Mouse (Mus musculus): Measurements from ENCODE around the gene Shmt1. TPM values are rescaled to one million over a fixed set of nuclear protein-coding genes. Genes with fewer than 3 reads are reported as not detected.

The Shmt1 gene
- polyA plus RNA-seq, 1 experiment from 2014 or later: 18.4 TPM

DNA sequence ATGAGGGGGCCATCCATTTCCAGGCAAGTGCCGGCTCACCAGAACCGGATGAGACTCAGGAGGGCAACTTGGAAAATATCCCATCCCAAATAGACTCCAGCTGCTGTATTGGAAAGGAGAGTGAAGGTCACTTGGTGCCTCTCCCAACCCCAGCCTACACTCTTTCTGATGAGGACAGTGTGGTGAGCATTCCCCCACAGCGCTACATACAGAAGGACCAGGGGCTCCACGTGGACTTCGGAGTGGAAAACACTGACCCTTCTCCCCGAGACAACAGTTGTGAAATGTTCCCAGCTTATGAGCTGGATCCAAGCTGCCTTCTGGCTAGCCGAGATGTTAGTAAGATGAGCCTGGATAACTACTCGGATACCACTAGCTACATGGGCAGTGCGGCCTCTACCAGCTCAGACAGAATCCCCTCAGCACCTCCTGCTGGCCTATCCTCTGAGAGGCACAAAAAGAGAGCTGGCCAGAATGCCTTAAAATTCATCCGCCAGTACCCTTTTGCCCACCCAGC, 31.8 kb downstream of the Shmt1 start:
- H3K27ac ChIP-seq (ENCODE audit: low read length): no peak overlapping the region
- H3K9me3 ChIP-seq (ENCODE audit: low read length): no peaks in the 10 kb centered on the region
- WGBS: 77% methylated on average over 10 of the region's 10 CpGs
- peak; percentile 38 for DNase-seq (ENCODE audit: low spot score)
- H3K9ac ChIP-seq (replicated peaks; ENCODE audit: low read depth): 0 out of 2 replicates have a peak overlapping the region, but pooled peaks have one; percentile 8
- no peak for TF ChIP-seq EP300 (IDR thresholded peaks at IDR 0.05)
- no peak for TF ChIP-seq CTCF (IDR thresholded peaks at IDR 0.05)
- H3K4me3 ChIP-seq (ENCODE audit: low read depth, low read length): peak overlapping the region; percentile 15
- H3K27me3 ChIP-seq (replicated peaks; ENCODE audit: insufficient read depth, low read length): no peaks in the 10 kb centered on the region
- peaks cover 10% of the 10 kb centered on the region for H3K36me3 ChIP-seq (ENCODE audit: insufficient read depth, low read length)
- peak overlapping the region; percentile 48 for H3K4me2 ChIP-seq (replicated peaks; ENCODE audit: low read depth, low read length)
- no peak for ATAC-seq
- H3K4me1 ChIP-seq (ENCODE audit: insufficient read depth, low read depth, low read length): peaks cover 59% of the 10 kb centered on the region

DNA sequence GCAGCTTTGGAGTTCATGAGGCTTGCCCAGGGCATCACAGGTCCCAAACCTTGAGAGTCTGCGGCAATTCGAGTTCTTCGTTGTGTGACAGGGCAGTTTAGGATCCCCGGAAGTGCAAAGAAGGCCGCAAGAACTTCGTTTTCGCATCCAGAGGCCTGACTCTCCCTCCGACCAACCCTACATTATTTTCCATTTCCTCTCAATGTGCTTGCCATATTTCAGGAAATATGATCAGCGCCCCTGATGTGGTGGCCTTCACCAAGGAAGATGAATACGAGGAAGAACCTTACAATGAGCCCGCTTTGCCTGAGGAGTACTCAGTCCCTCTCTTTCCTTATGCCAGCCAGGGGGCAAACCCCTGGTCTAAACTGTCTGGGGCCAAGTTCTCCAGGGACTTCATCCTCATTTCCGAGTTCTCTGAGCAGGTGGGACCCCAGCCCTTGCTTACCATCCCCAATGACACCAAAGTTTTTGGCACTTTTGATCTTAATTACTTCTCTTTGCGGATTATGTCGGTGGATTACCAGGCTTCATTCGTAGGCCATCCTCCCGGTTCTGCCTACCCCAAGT, 33.6 kb downstream of the Shmt1 start:
- H3K9me3 ChIP-seq (ENCODE audit: low read length): no peaks in the 10 kb centered on the region
- no peak for TF ChIP-seq EP300 (IDR thresholded peaks at IDR 0.05)
- no peak for TF ChIP-seq CTCF (IDR thresholded peaks at IDR 0.05)
- peak overlapping the region; percentile 69 for H3K9ac ChIP-seq (replicated peaks; ENCODE audit: low read depth)
- WGBS: 24% methylated on average over 16 of the region's 16 CpGs
- H3K4me1 ChIP-seq (ENCODE audit: insufficient read depth, low read depth, low read length): peaks cover 59% of the 10 kb centered on the region
- H3K27ac ChIP-seq (ENCODE audit: low read length): peak overlapping the region; percentile 78
- peak overlapping the region; percentile 71 for H3K4me3 ChIP-seq (ENCODE audit: low read depth, low read length)
- H3K4me2 ChIP-seq (replicated peaks; ENCODE audit: low read depth, low read length): peak overlapping the region; percentile 70
- DNase-seq (ENCODE audit: low spot score) (peak; percentile 15), ATAC-seq (no peak)
- no peaks in the 10 kb centered on the region for H3K27me3 ChIP-seq (replicated peaks; ENCODE audit: insufficient read depth, low read length)
- no peaks in the 10 kb centered on the region; the same call in 1 of the 2 replicates for H3K36me3 ChIP-seq (ENCODE audit: insufficient read depth, low read length)

DNA sequence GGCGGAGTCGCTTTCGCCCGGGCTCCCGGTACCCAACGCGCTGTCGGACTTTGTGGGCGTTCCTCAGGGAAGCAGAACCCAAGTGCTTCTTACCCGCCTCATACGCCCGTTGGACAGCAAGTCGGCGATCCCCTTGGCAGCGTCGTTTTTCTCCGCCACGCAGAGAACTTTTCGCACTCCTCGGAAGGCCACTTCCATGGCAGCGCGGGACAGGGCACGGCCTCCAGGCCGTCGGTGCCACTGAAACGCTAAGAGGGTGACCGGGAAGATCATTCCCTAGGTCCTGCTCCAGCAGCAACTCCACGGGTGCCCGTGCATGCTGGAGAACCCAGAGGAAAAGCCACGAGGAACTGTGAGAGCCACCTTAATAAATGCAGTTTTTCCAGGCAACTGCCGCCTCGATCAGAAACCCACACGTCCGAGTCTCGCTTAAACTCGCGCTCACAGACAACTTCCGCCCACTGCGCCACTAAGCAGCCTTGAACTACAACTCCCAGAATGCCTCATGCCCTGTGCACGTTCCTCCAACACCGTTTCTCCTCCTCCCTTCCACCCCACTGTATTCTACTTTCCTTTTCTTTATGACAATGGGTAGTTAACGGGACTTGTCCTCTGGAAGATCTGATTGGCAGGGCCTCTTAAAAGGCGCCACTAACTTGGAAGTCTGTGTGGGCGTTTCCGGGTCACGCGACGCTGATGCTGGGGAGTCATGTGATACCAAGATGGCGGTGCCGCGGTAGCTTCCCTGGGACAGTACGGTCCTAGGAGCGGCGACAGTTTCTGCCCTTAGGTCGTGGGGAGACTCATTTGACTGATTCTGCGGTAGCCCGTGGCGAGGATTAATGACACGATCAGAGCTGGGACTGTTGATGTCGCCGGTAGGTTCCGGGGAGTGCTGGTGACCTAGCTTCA, 34.4 kb downstream of the Shmt1 start, which contains the start of the genes Top3a and Smcr8:
Gene Top3a (minus strand): TSS at position 537 of the 912 bp plus-strand sequence.
Gene Smcr8 (plus strand): TSS at position 696 of the 912 bp plus-strand sequence.
- Histone ChIP-seq H3K9me3 (ENCODE audit: low read length) (no peaks in the 10 kb centered on the region), H3K4me3 (ENCODE audit: low read depth, low read length) (peak within 1 kb of the TSS; percentile 71), H3K9ac (replicated peaks; ENCODE audit: low read depth) (peak within 1 kb of the TSS; percentile 69), H3K4me1 (ENCODE audit: insufficient read depth, low read depth, low read length) (peaks cover 52% of the 10 kb centered on the region), H3K27ac (ENCODE audit: low read length) (peak within 1 kb of the TSS; percentile 78), H3K36me3 (ENCODE audit: insufficient read depth, low read length) (no peaks in the 10 kb centered on the region; the same call in 1 of the 2 replicates), H3K27me3 (replicated peaks; ENCODE audit: insufficient read depth, low read length) (no peaks in the 10 kb centered on the region), H3K4me2 (replicated peaks; ENCODE audit: low read depth, low read length) (peak within 1 kb of the TSS; percentile 70)
- TF ChIP-seq EP300 (IDR thresholded peaks at IDR 0.05) (peak; percentile 73; the same call in 1 of the 2 replicates), CTCF (IDR thresholded peaks at IDR 0.05) (no peak)
- DNase-seq (ENCODE audit: low spot score) (peak; percentile 98), ATAC-seq (peak; percentile 96)
- under 1% methylated on average over 62 of the region's 62 CpGs for WGBS

DNA sequence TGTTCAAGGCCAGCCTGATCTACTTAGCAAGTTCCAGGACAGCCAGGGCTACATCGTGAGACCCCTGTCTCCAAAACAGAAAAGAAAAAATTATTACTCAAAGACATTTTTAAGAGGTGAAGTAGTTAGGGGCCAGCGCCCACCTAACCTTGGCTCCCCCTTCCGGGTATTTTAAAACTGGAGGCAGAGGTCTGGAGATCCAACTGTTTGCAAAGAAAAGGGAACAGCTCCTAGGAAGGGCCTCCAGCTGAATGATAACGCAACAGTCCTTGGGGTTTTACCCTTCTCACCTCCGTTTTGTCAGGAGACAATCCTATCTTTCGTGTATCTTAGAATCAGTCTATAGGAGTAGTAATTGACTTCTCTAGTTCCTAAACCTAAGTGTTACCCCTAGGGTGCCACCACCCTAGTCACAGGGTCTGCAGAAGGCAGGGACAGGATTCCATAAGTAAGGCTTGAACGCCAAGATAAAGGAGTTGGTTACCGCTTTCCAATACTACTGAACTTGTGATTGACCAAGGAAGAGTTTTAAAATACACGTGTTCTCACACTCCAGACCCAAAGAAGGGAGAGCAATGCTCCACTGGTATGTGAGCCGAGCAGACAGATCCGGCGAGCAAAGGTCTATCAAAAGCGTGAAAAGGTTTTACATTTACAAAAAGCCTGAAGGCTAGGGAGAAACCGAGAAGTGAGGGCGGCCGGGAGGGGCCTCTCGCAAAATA, 35.2 kb downstream of the Shmt1 start:
- TF ChIP-seq EP300 (IDR thresholded peaks at IDR 0.05) (no peak), CTCF (IDR thresholded peaks at IDR 0.05) (no peak)
- DNase-seq (ENCODE audit: low spot score) (peak; percentile 32), ATAC-seq (no peak)
- Histone ChIP-seq H3K36me3 (ENCODE audit: insufficient read depth, low read length) (no peaks in the 10 kb centered on the region; the same call in 1 of the 2 replicates), H3K4me2 (replicated peaks; ENCODE audit: low read depth, low read length) (peak overlapping the region; percentile 70), H3K9ac (replicated peaks; ENCODE audit: low read depth) (peak overlapping the region; percentile 68), H3K27me3 (replicated peaks; ENCODE audit: insufficient read depth, low read length) (no peaks in the 10 kb centered on the region), H3K9me3 (ENCODE audit: low read length) (no peaks in the 10 kb centered on the region), H3K27ac (ENCODE audit: low read length) (peak overlapping the region; percentile 78), H3K4me1 (ENCODE audit: insufficient read depth, low read depth, low read length) (peaks cover 44% of the 10 kb centered on the region), H3K4me3 (ENCODE audit: low read depth, low read length) (peak overlapping the region; percentile 71)
- 3% methylated on average over 17 of the region's 17 CpGs for WGBS

DNA sequence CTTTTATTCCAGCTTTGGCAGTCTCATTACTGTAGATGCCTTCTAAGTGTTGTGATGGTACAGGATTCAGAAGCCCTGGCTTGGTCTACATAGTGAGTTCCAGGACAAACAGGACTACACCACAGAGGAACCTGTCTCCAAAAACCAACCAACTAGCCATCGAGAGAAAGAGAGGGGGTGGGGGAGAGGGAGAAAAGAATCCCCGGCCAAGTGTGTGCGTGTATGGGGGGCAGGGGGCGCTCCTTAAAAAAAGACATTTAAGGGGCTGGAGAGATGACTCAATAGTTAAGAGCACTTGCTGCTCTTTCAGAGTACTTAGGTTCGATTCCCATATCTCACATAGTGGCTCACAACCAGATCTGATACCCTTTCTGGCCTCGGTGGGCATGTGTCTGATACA, 35.9 kb downstream of the Shmt1 start:
- Histone ChIP-seq H3K4me2 (replicated peaks; ENCODE audit: low read depth, low read length) (peak overlapping the region; percentile 70), H3K27ac (ENCODE audit: low read length) (peak overlapping the region; percentile 23; the same call in 1 of the 2 replicates), H3K36me3 (ENCODE audit: insufficient read depth, low read length) (no peaks in the 10 kb centered on the region; the same call in 1 of the 2 replicates), H3K27me3 (replicated peaks; ENCODE audit: insufficient read depth, low read length) (no peaks in the 10 kb centered on the region), H3K4me3 (ENCODE audit: low read depth, low read length) (no peak overlapping the region), H3K9ac (replicated peaks; ENCODE audit: low read depth) (peak overlapping the region; percentile 12; the same call in 1 of the 2 replicates), H3K4me1 (ENCODE audit: insufficient read depth, low read depth, low read length) (peaks cover 37% of the 10 kb centered on the region), H3K9me3 (ENCODE audit: low read length) (no peaks in the 10 kb centered on the region)
- ATAC-seq: no peak
- TF ChIP-seq CTCF (IDR thresholded peaks at IDR 0.05): no peak
- TF ChIP-seq EP300 (IDR thresholded peaks at IDR 0.05): no peak
- WGBS: 34% methylated on average over 6 of the region's 6 CpGs
- DNase-seq (ENCODE audit: low spot score): no peak
